Mouse (Mus musculus) left cerebral cortex, adult 2 months (tissue): ENCODE data around the gene Astn2. TPM values are rescaled to one million over a fixed set of nuclear protein-coding genes. Genes with fewer than 3 reads are reported as not detected.

Experiments
- DNase-seq, 2 experiments: peaks; one replicate each; pipeline ENCODE4 v3.0.0; 2021 to 2022; ENCODE audit warnings: low spot score in 2 of 2, mixed read lengths in 1 of 2; ENCODE audit errors: extremely low spot score in 1 of 2
- H3K27ac ChIP-seq: fragments of 200-600 bp; 2 replicates; pipeline ENCODE4 v1.8.1; 2022
- H3K4me3 ChIP-seq: fragments of 200-600 bp; 2 replicates; pipeline ENCODE4 v1.8.1; 2022
- CTCF ChIP-seq: fragments of 200-600 bp; IDR thresholded peaks from 2 replicates; pipeline ENCODE4 v1.8.1; 2022; ENCODE audit warnings: antibody characterized with exemption, mild to moderate bottlenecking, moderate library complexity
- intact Hi-C: fragments of 180-260 bp; cut with DNase I; formaldehyde crosslinking; loops from one replicate; pipeline ENCODE4 v1.15.1; 2025
- total RNA-seq, 2 experiments: library from RNA; stranded (reverse); gene quantifications; 2 replicates each; pipeline ENCODE4 v1.2.3; 2021

Astn2 gene
- total RNA-seq, 2 experiments from 2014 or later: 38.3 to 40.3 TPM

GRCm38 (mm10) chr4:65379461-65379860 is 1025.0 kb downstream of the Astn2 start:
- DNase-seq: no peak
- Histone ChIP-seq H3K4me3 (no peak overlapping the region), H3K27ac (no peak overlapping the region)
- intact Hi-C loops: no loop called here
- TF ChIP-seq CTCF: no peak

DNA sequence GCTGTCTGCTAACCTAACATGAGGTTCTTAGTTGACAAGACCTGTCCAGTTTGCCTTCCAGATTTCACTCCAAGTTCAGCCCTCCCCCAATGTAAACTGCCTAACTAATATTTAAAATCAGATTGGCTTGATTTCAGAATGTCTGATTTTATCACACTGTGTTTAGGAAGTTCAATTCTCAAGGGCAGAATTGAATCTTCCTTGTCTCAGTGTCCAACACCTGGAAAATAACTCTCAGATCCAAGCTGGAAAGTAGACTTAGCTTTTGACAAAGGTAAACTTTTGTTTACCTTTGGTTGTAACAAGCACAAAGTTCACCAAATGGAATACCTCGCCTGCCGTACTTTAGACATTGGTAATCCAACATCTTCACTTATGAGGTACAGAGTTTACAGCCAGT is 1027.8 kb downstream of the Astn2 start:
- intact Hi-C loops: no loop called here
- no peak overlapping the region for H3K27ac ChIP-seq
- DNase-seq: no peak
- TF ChIP-seq CTCF: no peak
- H3K4me3 ChIP-seq: no peak overlapping the region

DNA sequence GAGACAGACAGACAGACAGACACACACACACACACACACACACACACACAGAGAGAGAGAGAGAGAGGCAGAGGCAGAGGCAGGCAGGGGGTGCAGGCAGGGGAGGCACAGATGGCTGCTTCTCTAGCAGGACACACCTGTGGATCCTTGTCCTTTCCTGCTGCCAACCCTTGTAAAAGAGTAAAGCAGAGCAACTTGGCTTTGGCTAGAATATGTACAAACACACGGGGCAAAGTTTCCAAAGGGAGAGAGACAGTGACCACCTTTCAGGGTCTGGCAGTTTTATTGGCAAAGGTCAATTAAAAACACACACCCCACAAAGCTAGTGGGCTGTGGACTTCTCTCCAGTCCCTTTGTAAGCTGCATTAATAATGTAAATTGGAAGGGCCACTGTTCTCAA is 1030.6 kb downstream of the Astn2 start:
- H3K27ac ChIP-seq: no peak overlapping the region
- intact Hi-C loops: no loop called here
- TF ChIP-seq CTCF: no peak
- DNase-seq: no peak
- H3K4me3 ChIP-seq: no peak overlapping the region

GRCm38 (mm10) chr4:65372731-65373130 is 1031.7 kb downstream of the Astn2 start:
- Histone ChIP-seq H3K27ac (no peak overlapping the region), H3K4me3 (no peak overlapping the region)
- DNase-seq: no peak
- no peak for TF ChIP-seq CTCF
- intact Hi-C loops: no loop called here

GRCm38 (mm10) chr4:65367135-65367534 is 1037.3 kb downstream of the Astn2 start:
- TF ChIP-seq CTCF: no peak
- intact Hi-C loops: no loop called here
- Histone ChIP-seq H3K4me3 (no peak overlapping the region), H3K27ac (no peak overlapping the region)
- DNase-seq: no peak

GRCm38 (mm10) chr4:65354580-65354979 is 1049.8 kb downstream of the Astn2 start:
- intact Hi-C loops: no loop called here
- Histone ChIP-seq H3K27ac (no peak overlapping the region), H3K4me3 (no peak overlapping the region)
- TF ChIP-seq CTCF: no peak
- no peak for DNase-seq

DNA sequence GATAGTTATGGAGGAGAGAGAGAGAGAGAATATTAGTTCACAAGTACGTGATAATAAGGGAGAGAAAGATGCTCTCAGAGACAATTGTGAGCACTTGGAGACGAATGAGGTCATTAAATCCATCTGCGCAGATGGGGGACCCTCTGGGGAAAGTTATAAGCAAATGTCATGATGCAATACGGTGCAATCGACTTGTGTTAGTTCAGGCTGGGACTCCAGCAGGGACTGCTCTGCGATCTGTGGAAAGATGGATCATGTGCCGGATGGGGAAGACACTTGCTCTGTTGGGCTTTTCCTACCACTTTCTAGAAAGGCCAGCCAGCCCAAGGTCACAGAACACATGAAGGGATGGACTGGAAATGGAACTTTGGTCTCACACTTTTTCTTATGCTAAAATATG is 1053.9 kb downstream of the Astn2 start:
- Histone ChIP-seq H3K27ac (no peak overlapping the region), H3K4me3 (no peak overlapping the region)
- TF ChIP-seq CTCF: no peak
- intact Hi-C loops: no loop called here
- DNase-seq: no peak

DNA sequence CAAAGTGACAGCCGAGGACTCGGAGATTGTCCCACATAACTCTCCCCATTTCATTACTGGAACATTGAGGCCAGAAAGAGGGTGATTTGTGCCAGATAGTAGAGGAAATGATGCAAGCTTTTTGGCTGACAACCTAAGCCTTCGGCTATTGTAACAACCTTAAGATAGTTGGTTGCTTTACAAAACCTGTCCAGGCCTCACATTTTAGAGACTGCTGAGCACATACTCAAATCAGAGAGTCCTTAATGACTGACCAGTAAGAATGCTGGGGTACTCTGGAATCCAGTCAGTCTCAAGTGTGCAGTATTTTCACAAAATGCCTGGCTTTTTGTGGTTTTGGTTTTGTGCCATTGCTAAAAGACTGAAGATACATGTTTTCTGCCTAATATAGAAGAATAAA is 1062.6 kb downstream of the Astn2 start:
- no peak overlapping the region for H3K27ac ChIP-seq
- TF ChIP-seq CTCF: no peak
- DNase-seq: no peak
- H3K4me3 ChIP-seq: no peak overlapping the region
- intact Hi-C loops: no loop called here

- DNase-seq: no peak
- intact Hi-C loops: no loop called here
- H3K27ac ChIP-seq: no peak overlapping the region
- no peak overlapping the region for H3K4me3 ChIP-seq
- no peak for TF ChIP-seq CTCF
Measured at GRCm38 (mm10) chr4:65333718-65334117, 1070.7 kb downstream of the Astn2 start.
